Mouse (Mus musculus): Measurements from ENCODE around the gene Dcp1b.

GRCm38 (mm10) chr6:119128521-119128920 lies 46.5 kb upstream of the Dcp1b start:
- TF ChIP-seq CHD2 (IDR thresholded peaks at IDR 0.05; ENCODE audit: low read depth, low read length) (no peak), HCFC1 (IDR thresholded peaks at IDR 0.05; ENCODE audit: borderline replicate concordance, insufficient read depth, low read length) (no peak), ZNF384 (IDR thresholded peaks at IDR 0.05; ENCODE audit: low read depth, low read length) (no peak), ZC3H11A (IDR thresholded peaks at IDR 0.05; ENCODE audit: borderline replicate concordance, low read depth, low read length) (no peak)
